Mouse (Mus musculus): ENCODE results near the gene Cmpk2. TPM values are rescaled to one million over a fixed set of nuclear protein-coding genes. Genes with fewer than 3 reads are reported as not detected.

The Cmpk2 gene
- 4.4 and 6.6 TPM in 2 replicates for polyA plus RNA-seq (2012; rRNA removed)

GRCm38 (mm10) chr12:26469098-26470041, at the start of gene Cmpk2:
TSS of gene Cmpk2 (plus strand) at chr12:26469204.

GRCm38 (mm10) chr12:26456028-26456698, 12.8 kb upstream of the Cmpk2 start, which contains the start of gene Rsad2:
TSS of gene Rsad2 (minus strand) at chr12:26456452.

Other genes starting within 250 kb of the Cmpk2 start
- gene Rnf144a, start 54.0 kb upstream of the Cmpk2 start, polyA plus RNA-seq (2012; rRNA removed) = 0.75 and 0.80 TPM in 2 replicates
- 1.3 and 2.4 TPM in 2 replicates for gene Rsad2, start 12.8 kb upstream of the Cmpk2 start, polyA plus RNA-seq (2012; rRNA removed)

Data from liver, embryonic 14 days (tissue).